Mouse (Mus musculus): ENCODE measurements around the gene Ip6k2. TPM values are rescaled to one million over a fixed set of nuclear protein-coding genes. Genes with fewer than 3 reads are reported as not detected.

Gene Ip6k2
- total and polyA plus RNA-seq, 3 experiments, result 21.3 to 33.7 TPM; not detected in 1

- Histone ChIP-seq H3K27me3 (ENCODE audit: control insufficient read depth in 1 of 2, insufficient read depth in 2 of 2, low read length in 2 of 2) (no peaks in the 10 kb centered on the region), H3K9me3 (replicated peaks; ENCODE audit: insufficient read depth, low read length) (no peaks in the 10 kb centered on the region), H3K79me2 (ENCODE audit: control insufficient read depth, insufficient read depth, low read length, poor library complexity) (peaks cover 31% of the 10 kb centered on the region), H3K4me1 (ENCODE audit: control insufficient read depth in 1 of 2, insufficient read depth in 2 of 2, low read length in 2 of 2) (peaks cover 0 to 6% of the 10 kb centered on the region in 2 experiments; a peak in 3 of 4 replicates), H3K4me3 (ENCODE audit: control insufficient read depth in 1 of 2, insufficient read depth in 1 of 2, low read depth in 2 of 2, low read length in 2 of 2) (peak overlapping the region; percentile 43 to 87), H3K9ac (ENCODE audit: control insufficient read depth, low read depth, low read length, poor library complexity, severe bottlenecking) (peak overlapping the region; percentile 12; the same call in 1 of the 2 replicates), H3K36me3 (ENCODE audit: control insufficient read depth in 1 of 2, insufficient read depth in 2 of 2, low read length in 2 of 2) (peaks cover 0 to 13% of the 10 kb centered on the region in 2 experiments; a peak in 2 of 4 replicates), H3K27ac (ENCODE audit: control insufficient read depth, low read depth, low read length) (no peak overlapping the region)
- TF ChIP-seq ZKSCAN1 (IDR thresholded peaks at IDR 0.05; ENCODE audit: low read depth, low read length), result no peak
- no peak for TF ChIP-seq ZNF384 (IDR thresholded peaks at IDR 0.05; ENCODE audit: low read depth, low read length)
- TF ChIP-seq ELF1 (IDR thresholded peaks at IDR 0.05; ENCODE audit: low read depth, low read length), result no peak
- no peak for TF ChIP-seq CTCF (IDR thresholded peaks at IDR 0.05 in 2 of 3, conservative IDR thresholded peaks at IDR 0.05 in 1 of 3; ENCODE audit: control insufficient read depth in 1 of 3, insufficient read depth in 1 of 3, low read depth in 2 of 3, low read length in 3 of 3, poor library complexity in 1 of 3, severe bottlenecking in 1 of 3)
- TF ChIP-seq MAFK (IDR thresholded peaks at IDR 0.05; ENCODE audit: borderline replicate concordance, low read depth, low read length), result no peak
- TF ChIP-seq NRF1 (IDR thresholded peaks at IDR 0.05; ENCODE audit: insufficient read depth, low read depth, low read length, poor library complexity, severe bottlenecking), result no peak
- TF ChIP-seq MAZ (IDR thresholded peaks at IDR 0.05; ENCODE audit: low read depth, low read length), result no peak
- TF ChIP-seq ZMIZ1 (IDR thresholded peaks at IDR 0.05; ENCODE audit: low read depth, low read length), result no peak
- no peak for DNase-seq (ENCODE audit: low read depth, low spot score)
These were observed 604 bp upstream of the Ip6k2 start for GRCm38 (mm10) chr9:108782836-108783547.

- no peak overlapping the region for H3K9ac ChIP-seq (ENCODE audit: control insufficient read depth, low read depth, low read length, poor library complexity, severe bottlenecking)
- DNase-seq (ENCODE audit: low read depth, low spot score), result no peak
- H3K27me3 ChIP-seq (ENCODE audit: control insufficient read depth in 1 of 2, insufficient read depth in 2 of 2, low read length in 2 of 2), result no peaks in the 10 kb centered on the region
- no peak for TF ChIP-seq ZKSCAN1 (IDR thresholded peaks at IDR 0.05; ENCODE audit: low read depth, low read length)
- H3K27ac ChIP-seq (ENCODE audit: control insufficient read depth, low read depth, low read length), result no peak overlapping the region
- H3K36me3 ChIP-seq (ENCODE audit: control insufficient read depth in 1 of 2, insufficient read depth in 2 of 2, low read length in 2 of 2), result peaks cover 0 to 13% of the 10 kb centered on the region in 2 experiments; a peak in 2 of 4 replicates
- peaks cover 41% of the 10 kb centered on the region for H3K79me2 ChIP-seq (ENCODE audit: control insufficient read depth, insufficient read depth, low read length, poor library complexity)
- peaks cover 0 to 6% of the 10 kb centered on the region in 2 experiments; a peak in 3 of 4 replicates for H3K4me1 ChIP-seq (ENCODE audit: control insufficient read depth in 1 of 2, insufficient read depth in 2 of 2, low read length in 2 of 2)
- no peak overlapping the region for H3K4me3 ChIP-seq (ENCODE audit: control insufficient read depth in 1 of 2, insufficient read depth in 1 of 2, low read depth in 2 of 2, low read length in 2 of 2)
- no peaks in the 10 kb centered on the region for H3K9me3 ChIP-seq (replicated peaks; ENCODE audit: insufficient read depth, low read length)
These were observed 1.8 kb downstream of the Ip6k2 start for GRCm38 (mm10) chr9:108785416-108785815.

- no peak overlapping the region for H3K27ac ChIP-seq (ENCODE audit: control insufficient read depth, low read depth, low read length)
- peaks cover 0 to 16% of the 10 kb centered on the region in 2 experiments; a peak in 2 of 4 replicates for H3K36me3 ChIP-seq (ENCODE audit: control insufficient read depth in 1 of 2, insufficient read depth in 2 of 2, low read length in 2 of 2)
- H3K27me3 ChIP-seq (ENCODE audit: control insufficient read depth in 1 of 2, insufficient read depth in 2 of 2, low read length in 2 of 2), result no peaks in the 10 kb centered on the region
- no peak overlapping the region for H3K9ac ChIP-seq (ENCODE audit: control insufficient read depth, low read depth, low read length, poor library complexity, severe bottlenecking)
- DNase-seq (ENCODE audit: low read depth, low spot score), result no peak
- H3K9me3 ChIP-seq (replicated peaks; ENCODE audit: insufficient read depth, low read length), result no peaks in the 10 kb centered on the region
- H3K4me1 ChIP-seq (ENCODE audit: control insufficient read depth in 1 of 2, insufficient read depth in 2 of 2, low read length in 2 of 2), result peaks cover under 1 to 6% of the 10 kb centered on the region in 2 experiments
- TF ChIP-seq ZKSCAN1 (IDR thresholded peaks at IDR 0.05; ENCODE audit: low read depth, low read length), result no peak
- no peak for TF ChIP-seq ZC3H11A (IDR thresholded peaks at IDR 0.05; ENCODE audit: low read depth, low read length)
- no peak for TF ChIP-seq TBP (IDR thresholded peaks at IDR 0.05; ENCODE audit: low read depth, low read length)
- TF ChIP-seq SMC3 (IDR thresholded peaks at IDR 0.05; ENCODE audit: low read depth, low read length), result no peak
- TF ChIP-seq JUND (IDR thresholded peaks at IDR 0.05; ENCODE audit: low read depth, low read length), result no peak
- TF ChIP-seq NRF1 (IDR thresholded peaks at IDR 0.05; ENCODE audit: insufficient read depth, low read depth, low read length, poor library complexity, severe bottlenecking), result no peak
- TF ChIP-seq RAD21 (IDR thresholded peaks at IDR 0.05; ENCODE audit: low read depth, low read length), result no peak
- no peak for TF ChIP-seq TCF12 (IDR thresholded peaks at IDR 0.05; ENCODE audit: low read depth, low read length)
- TF ChIP-seq RCOR1 (IDR thresholded peaks at IDR 0.05; ENCODE audit: low read depth, low read length), result no peak
- no peak for TF ChIP-seq E2F4 (IDR thresholded peaks at IDR 0.05; ENCODE audit: borderline replicate concordance, low read depth, low read length)
- TF ChIP-seq GATA1 (IDR thresholded peaks at IDR 0.05; ENCODE audit: low read depth, low read length), result no peak
- TF ChIP-seq MAZ (IDR thresholded peaks at IDR 0.05; ENCODE audit: low read depth, low read length), result no peak
- no peak for TF ChIP-seq CTCF (IDR thresholded peaks at IDR 0.05 in 2 of 3, conservative IDR thresholded peaks at IDR 0.05 in 1 of 3; ENCODE audit: control insufficient read depth in 1 of 3, insufficient read depth in 1 of 3, low read depth in 2 of 3, low read length in 3 of 3, poor library complexity in 1 of 3, severe bottlenecking in 1 of 3)
- TF ChIP-seq POLR2A (IDR thresholded peaks at IDR 0.05; ENCODE audit: control insufficient read depth in 1 of 2, insufficient read depth in 1 of 2, low read depth in 1 of 2, low read length in 2 of 2, poor library complexity in 1 of 2), result no peak
- TF ChIP-seq USF1 (IDR thresholded peaks at IDR 0.05; ENCODE audit: low read depth, low read length), result no peak
- no peak for TF ChIP-seq GABPA (IDR thresholded peaks at IDR 0.05; ENCODE audit: low read depth, low read length)
- peaks cover 46% of the 10 kb centered on the region for H3K79me2 ChIP-seq (ENCODE audit: control insufficient read depth, insufficient read depth, low read length, poor library complexity)
- no peak overlapping the region for H3K4me3 ChIP-seq (ENCODE audit: control insufficient read depth in 1 of 2, insufficient read depth in 1 of 2, low read depth in 2 of 2, low read length in 2 of 2)
These were observed 2.9 kb downstream of the Ip6k2 start for GRCm38 (mm10) chr9:108786494-108786893.
